In the genomic region with DNA sequence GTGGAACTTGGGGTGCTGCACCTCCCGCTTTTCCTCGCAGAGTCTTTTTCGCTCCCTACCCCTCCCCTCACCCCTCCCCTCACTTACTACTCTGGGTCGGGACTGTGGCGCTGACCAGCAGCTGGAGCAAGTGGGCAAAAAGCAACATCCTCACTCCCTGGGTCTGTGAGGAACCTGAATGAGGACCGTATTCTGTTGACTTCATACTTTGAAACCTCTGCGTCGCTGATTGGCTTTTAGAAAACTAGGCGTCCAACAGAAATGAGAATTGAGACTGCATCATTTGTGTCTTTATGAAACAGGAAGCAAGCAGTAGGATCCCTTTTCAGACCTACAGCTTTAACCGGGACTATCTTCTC, we compare ENCODE assay signal across 10 mouse cellular contexts. TPM values are rescaled to one million over a fixed set of nuclear protein-coding genes. Genes with fewer than 3 reads are reported as not detected.
DNase-seq lines count a peak whose midpoint lies in the region; ATAC-seq lines count a peak whose summit lies in the region.
"Not testable (repeated sequence)": the region's sequence is repeated elsewhere in the genome, so short reads cannot be mapped to it uniquely, and the experiment has no call there.
"Had no signal": no experiment of that assay in that cellular context is flagged by ENCODE, and none has a peak within 500 bp of the region (broad histone marks: within the 10 kb centered on the region; RNA-seq: fewer than 3 reads in every experiment).

No protein-coding gene starts in this region.

- 4% methylated on average over 10 of the region's 10 CpGs for WGBS in neural tube, embryonic 13.5 days

- H3K9me3 ChIP-seq in neural tube, embryonic 13.5 days = not testable (repeated sequence)

- peak; percentile 71 for DNase-seq in T-cell, adult 2 months (ENCODE audit: low spot score)
- peak; percentile 9 for DNase-seq in embryo, embryonic 9.5 days (ENCODE audit: extremely low spot score)
- peak; percentile 48 to 64 for DNase-seq in heart, adult 18-20 months
- peak; percentile 91 for DNase-seq in induced T-regulatory cell, adult 2 months (ENCODE audit: low read depth)
- peak; percentile 31 to 60 for DNase-seq in left cerebral cortex, postnatal 14 days (ENCODE audit: low spot score in 2 of 2)
- DNase-seq in lung, postnatal 14 days = peak; percentile 9
- peak; percentile 55 to 65 for DNase-seq in thymus, postnatal 10 days (ENCODE audit: low spot score in 2 of 2)

- H3K4me1 ChIP-seq in neural tube, embryonic 13.5 days (replicated peaks) = peaks cover 13% of the 10 kb centered on the region

- H3K4me3 ChIP-seq in neural tube, embryonic 13.5 days = peak overlapping the region; percentile 40

- peak overlapping the region; percentile 69 for H3K4me2 ChIP-seq in neural tube, embryonic 13.5 days

- peak overlapping the region; percentile 49; the same call in 1 of the 2 replicates for H3K9ac ChIP-seq in neural tube, embryonic 13.5 days

- H3K27ac ChIP-seq in neural tube, embryonic 13.5 days (replicated peaks) = not testable (repeated sequence)

- ATAC-seq in neural tube, embryonic 13.5 days (ENCODE audit: low read depth) = peak; percentile 34; the same call in 1 of the 2 replicates

- H3K36me3 ChIP-seq in neural tube, embryonic 13.5 days = not testable (repeated sequence)

- intact Hi-C loops in left cerebral cortex, postnatal 14 days (cut with DNase I) = loop anchor here (5.0 to 10.0 kb wide), 2 partner anchors 114 to 177 kb away; no protein-coding TSS in a partner anchor

- H3K27me3 ChIP-seq in neural tube, embryonic 13.5 days = peaks cover 35% of the 10 kb centered on the region

RNA-seq across cellular contexts. Expression of a gene that starts 10.0 kb away (rescaled TPM):
- total RNA-seq in heart, adult 18-20 months (2021) = under 1 TPM; 0.27 to 0.28 TPM
- not detected for total RNA-seq in left cerebral cortex, postnatal 14 days (2021)
- not detected in 2 replicates for polyA plus RNA-seq in neural tube, embryonic 13.5 days (2015; fragmentation: Nextera tagmentation; extraction: Ambion mirVana)
- total RNA-seq: gastrocnemius, adult 18-20 months had no signal

RNA-seq across cellular contexts. Expression of a gene that starts 17.7 kb away (rescaled TPM):
- under 1 TPM in 1 of 2 experiments, not detected in 1; 0.55 TPM for total RNA-seq in heart, adult 18-20 months (2021)
- not detected for total RNA-seq in left cerebral cortex, postnatal 14 days (2021)
- polyA plus RNA-seq in neural tube, embryonic 13.5 days (2015; fragmentation: Nextera tagmentation; extraction: Ambion mirVana) = not detected in 2 replicates
- total RNA-seq: gastrocnemius, adult 18-20 months had no signal

RNA-seq across cellular contexts. Expression of a gene that starts 53.3 kb away (rescaled TPM):
- 10 to 100 TPM in 1 of 2 experiments, 1 to 10 TPM in 1; 5.4 to 10.0 TPM for total RNA-seq in heart, adult 18-20 months (2021)
- total RNA-seq in left cerebral cortex, postnatal 14 days (2021) = under 1 TPM; 0.55 to 0.57 TPM
- polyA plus RNA-seq in neural tube, embryonic 13.5 days (2015; fragmentation: Nextera tagmentation; extraction: Ambion mirVana) = not detected in 2 replicates

RNA-seq across cellular contexts. Expression of a gene that starts 56.8 kb away (rescaled TPM):
- total RNA-seq in heart, adult 18-20 months (2021) = not detected
- not detected for total RNA-seq in left cerebral cortex, postnatal 14 days (2021)
- not detected in 2 replicates for polyA plus RNA-seq in neural tube, embryonic 13.5 days (2015; fragmentation: Nextera tagmentation; extraction: Ambion mirVana)
- total RNA-seq: gastrocnemius, adult 18-20 months; left cerebral cortex, adult 8-10 months had no signal

Comparison
In these comparisons a context has a peak if more than half of its experiments do, and no peak if none do; other contexts are left out.
1. DNase-seq: peak in every context shown above with its lines; median percentile 91 in induced T-regulatory cell, adult 2 months; 71 in T-cell, adult 2 months; 60 in thymus, postnatal 10 days; 56 in heart, adult 18-20 months; 46 in left cerebral cortex, postnatal 14 days; 9 in embryo, embryonic 9.5 days; 9 in lung, postnatal 14 days.
2. RNA of a gene that starts 53.3 kb away (total RNA-seq): 5.4 to 10.0 TPM in heart, adult 18-20 months; 0.55 to 0.57 TPM in left cerebral cortex, postnatal 14 days; every median in the first group is over 4 times any median in the second.